Mouse (Mus musculus) naive thymus-derived CD4-positive, alpha-beta T cell, adult 2 months (primary cell): ENCODE results near the gene Vps13d.
A peak's percentile ranks its signal among the peaks of the same experiment; 100 is the strongest.

Experiments used
- DNase-seq: peaks from one replicate; pipeline ENCODE4 v3.0.0-alpha.2; 2011; ENCODE audit warnings: low read depth

Gene Vps13d

DNA sequence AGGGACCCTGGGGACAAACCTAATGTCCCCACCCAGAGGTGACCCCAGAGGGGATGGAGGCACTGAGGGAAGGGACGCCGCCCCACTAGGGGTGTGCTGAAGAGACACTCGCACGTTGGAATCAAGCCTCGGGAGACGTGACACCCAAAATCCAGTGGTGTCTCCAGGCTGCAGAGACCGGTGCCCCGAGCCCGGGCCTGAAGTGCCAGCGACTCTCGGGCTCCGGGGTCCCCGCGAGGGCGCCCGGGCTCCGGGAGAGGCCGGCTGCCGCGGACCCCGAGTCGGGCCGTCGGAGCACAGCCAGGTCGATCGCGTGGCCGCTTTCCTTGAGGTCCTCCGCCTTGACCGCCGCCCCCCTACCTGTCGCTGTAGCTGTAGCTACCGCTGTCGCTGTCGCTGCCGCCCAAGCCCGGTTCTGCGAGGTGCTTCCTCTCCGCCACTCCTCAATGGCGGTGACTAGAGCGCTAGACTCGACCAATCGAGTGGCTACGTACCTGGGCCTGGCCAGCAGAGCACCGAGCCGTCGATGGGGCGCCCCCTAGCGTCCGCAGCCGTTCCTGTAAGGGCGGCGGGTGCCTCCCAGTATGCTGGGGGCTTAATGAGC, at the start of gene Vps13d:
Vps13d (minus strand) TSS at position 447 of the 604 bp plus-strand sequence.
- DNase-seq = peak; percentile 96

DNA sequence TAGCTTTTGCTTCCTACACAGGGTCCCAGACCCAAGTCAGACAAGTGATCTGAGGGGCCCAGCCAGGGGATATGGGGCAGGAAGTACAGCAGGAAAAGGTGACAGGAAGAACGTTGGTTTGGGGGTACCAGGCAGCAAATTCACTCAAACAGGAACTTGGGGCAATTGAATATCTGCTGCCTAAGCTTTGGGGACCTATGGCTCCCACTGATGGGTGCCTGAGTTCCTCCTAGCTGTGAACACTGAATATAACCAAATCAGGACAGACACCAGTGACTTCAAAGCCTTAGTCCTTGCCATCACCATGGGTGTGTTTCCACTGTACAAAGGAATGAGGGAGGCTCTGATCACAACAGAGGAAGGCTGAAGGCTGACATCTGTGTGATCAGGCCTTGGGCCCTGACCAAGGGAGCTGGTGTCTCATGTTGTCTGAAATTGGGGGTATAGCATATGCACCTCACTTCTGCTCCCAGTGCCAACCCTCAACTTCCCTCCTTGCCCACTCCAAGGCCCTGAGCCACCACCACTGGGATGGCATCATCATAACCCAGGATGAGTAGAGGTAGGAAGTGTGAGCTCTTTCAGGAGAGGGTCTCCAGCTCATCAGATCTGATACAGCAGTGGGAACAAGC, 48.0 kb upstream of the Vps13d start:
- DNase-seq = peak; percentile 46

DNA sequence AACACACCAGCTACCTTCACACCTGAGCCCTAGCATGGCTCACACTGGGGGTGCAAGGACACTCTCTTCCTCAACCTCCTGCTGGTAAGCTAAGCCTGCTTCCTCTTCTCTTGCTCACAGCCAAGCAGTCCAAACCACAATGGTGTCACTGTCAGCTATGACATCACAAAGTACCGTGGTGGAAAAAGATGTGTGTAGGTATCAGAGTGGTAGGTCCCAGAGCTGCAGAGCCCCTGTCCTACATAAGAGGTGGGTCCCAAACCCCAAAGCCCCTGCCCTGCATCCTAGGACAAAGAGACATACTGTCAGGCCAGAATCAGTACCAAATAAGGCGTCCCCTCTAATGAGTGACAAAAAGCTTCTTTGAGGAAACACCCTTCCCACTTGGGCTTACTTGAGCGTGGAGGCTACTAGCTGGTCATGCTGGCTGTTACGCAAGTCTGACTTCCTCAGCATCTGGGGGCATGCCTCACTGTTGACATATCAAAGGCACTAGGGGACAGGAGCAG, 46.0 kb upstream of the Vps13d start:
- peak; percentile 86 for DNase-seq

DNA sequence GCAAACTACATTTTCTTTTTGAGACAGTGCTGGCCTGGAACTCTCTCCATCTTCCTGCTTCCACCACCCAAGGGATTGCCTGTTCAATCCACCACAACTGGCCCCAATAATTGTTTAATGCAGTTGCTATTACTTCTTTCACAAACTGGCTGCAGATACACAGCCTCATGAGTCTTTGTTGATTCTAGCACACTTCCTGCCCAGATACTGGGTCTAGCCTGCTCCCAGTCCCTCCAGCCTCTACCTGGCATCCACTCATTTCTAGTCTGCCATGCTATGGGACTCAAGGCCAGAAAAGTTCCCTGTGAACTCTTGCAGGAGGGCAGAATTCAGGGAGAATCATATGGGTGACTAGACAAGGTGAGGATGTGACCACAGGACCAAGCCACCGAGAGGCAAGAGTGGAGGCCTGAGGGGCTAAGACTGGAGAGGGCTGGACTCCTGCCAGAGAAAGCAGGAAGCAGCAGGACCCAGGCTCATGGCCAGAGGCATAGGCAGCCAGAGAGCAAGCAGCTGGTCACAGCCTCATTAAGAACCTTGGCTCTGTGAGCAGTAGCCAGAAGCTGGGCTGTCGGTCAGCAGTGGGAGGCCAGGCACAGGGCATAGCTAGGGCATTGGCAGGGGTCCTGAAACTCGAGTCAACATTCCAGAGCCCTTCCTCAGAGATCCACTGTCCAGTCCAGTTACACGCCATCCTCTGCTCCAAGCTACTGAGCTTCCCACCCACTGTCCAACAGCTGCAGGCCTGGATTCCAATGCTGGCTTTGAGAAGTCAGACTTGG, 44.4 kb upstream of the Vps13d start:
- no peak for DNase-seq

DNA sequence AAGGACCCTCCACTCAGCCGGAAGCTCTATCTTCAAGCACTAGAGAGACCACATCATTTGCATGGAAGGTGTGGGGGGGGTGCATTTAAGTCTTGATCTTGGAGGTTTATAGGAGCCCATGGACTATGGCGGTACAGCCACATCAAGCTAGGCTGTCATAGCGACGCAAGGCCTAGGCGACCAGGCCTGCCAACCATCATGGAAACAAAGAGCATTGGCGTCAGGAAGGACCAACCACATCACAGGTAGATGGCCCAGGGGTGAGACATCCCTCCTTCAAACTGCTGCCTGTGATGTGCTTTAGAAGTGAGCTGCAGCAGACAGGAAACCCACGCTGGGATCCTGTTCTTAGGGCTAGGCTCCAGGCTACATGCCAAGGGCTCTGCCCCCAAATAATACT, 41.2 kb upstream of the Vps13d start:
- DNase-seq = peak; percentile 92

DNA sequence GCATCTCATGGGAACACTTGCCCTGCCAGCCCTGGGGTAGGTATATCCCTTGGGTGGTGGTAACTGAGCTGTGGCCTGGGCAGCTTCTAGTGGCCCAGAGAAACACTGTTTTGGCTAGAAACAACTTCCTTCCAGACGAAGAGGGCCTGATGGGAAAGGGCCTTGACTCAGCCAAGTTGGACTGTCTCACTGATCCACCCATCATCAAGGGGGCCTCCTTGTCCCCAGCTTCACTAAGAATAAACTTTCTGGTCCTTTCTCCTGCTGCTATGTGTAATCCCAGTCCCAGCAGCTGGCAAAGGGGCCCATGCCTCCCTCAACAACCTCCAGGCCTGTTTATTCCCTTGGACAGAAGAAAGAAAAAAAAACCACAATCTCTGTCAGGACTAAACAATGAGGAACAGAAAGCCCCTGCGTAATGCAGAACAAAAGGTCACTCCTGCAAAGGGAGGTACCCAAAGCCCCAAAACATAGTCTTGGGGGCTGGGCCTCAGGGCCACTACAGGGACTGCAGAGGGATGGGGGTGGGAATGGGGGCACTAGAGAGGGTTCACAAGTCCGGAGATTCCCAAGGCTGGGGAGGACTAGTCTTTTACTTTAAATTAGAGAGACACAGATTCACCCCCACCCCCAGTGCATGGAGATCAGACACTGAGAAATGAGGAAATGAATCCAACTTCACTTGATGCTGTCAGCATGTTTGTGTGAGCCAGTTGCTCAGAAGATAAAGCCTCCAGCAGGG, 38.9 kb upstream of the Vps13d start:
- DNase-seq = no peak

DNA sequence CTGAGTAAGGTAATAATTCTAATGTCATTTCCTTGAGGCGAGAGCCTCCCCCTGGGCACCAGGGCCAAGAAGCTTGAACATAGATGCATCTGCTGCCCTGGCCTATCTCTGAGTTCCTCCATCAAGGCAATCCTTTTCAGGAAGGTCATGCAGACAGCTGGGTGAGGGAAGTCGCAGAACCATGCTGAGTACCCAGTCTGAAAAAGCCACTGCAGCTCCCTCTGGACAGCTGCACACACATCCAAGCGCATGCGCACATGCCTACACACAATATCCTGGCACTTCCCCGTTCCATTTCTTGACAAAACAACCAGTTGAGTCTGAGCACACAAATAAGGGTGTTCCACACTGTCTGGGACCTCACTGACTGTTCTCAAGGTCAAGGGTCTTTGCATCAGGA, 36.9 kb upstream of the Vps13d start:
- no peak for DNase-seq

DNA sequence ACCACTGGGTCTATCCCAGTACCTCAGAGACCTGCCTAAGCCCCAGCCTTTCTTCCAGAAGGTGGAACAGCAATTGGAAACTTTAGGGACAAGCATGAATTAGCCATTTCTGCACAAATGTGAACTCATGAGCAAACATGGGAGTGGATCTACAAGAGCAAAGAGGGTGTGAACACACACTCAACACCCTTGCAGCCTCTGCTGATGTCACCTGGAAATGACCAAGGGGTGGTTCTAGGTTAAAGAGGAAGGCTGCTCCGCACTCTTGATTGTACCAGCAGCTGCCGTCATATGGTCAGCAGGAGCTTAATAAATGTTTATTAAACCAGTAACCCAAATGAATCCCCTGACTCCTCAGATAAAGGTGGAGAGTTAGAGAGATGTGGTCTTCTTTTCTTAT, 35.8 kb upstream of the Vps13d start:
- no peak for DNase-seq

DNA sequence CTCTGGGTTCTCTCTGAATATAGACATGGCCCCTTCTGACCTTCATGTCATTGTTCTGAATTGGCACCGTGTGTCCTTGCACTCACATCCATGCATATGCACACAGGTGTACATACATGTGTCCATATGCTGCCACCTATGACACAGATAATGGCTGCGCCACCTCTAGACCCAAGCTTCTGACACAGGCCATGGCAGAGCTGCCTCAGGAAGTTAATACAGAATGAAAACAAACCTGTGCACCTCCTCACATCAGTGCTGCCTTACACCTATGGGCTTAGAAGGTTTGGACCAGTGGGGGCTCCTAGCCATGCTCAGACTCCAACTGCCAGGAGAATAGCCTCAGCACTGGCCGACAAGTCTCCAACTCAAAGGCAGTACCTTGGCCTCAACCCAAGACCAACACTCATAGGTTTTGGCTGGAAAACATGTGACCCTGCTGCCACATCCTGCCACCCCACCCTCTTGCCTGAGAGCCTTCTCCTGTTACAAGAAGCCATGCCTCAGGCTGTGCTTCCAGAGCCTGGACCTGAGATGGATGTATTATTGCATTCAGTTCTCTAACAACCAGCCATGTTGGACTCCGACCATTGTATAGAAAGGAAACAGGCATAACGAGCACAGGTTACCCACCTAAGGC, 34.8 kb upstream of the Vps13d start:
- DNase-seq = peak; percentile 59

DNA sequence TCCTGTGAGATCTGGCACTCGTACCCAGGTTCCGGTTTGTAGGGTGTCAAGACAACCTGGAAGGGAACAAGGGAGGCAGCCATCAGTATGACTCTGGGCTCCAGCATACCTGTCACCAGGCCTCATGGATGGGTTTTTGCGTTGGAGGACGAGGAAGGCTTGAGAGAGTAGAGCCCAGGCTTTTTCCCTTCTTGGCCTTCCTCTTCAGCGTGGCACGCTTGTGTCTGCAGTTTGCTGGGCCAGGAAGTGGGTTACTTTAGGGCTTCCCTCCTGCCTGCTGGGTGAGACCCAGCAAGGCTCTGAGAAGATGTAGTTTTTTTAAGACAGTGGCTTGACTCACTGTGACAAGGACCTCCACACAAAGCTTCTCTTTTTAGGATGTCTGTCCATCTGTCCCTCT, 34.2 kb upstream of the Vps13d start:
- DNase-seq = peak; percentile 74

DNA sequence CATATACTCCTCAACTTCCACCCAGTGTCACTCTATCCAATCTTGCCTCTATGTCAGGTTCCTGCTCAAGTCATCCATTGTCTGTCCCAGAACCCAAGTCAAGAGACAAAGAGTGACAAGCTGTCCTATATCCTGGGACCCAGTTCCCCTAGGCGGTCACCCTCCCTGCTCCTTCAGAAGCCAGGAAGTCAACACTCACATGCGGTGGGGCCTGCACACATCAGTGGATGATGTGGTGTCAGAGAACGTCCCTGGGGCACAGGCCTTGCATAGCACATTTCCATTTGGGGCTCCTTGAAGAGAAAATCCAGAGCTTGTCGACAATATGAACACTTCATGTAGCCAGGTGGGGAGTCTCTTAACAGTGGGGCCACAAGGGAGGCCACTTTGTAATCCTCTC, 29.8 kb upstream of the Vps13d start:
- DNase-seq = peak; percentile 48

DNA sequence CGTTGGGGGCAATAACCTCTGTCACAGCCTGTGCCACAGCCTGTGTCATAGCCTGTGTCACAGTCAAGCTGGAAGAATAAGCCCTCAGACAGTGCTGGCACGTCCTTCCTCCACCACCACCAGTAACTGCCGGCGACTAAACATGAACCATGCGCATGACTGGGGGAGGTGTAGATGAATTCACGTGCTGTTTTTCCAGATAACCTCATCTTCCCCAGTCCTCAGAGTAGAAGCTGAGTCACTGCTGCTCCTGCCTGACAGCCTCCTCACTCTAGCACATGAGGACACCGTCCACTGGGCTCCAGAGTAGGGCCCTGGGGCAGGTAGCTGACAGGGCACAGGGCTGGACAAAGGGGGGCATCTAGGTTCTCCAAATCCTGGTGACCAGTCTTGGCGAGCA, 27.3 kb upstream of the Vps13d start:
- peak; percentile 43 for DNase-seq

DNA sequence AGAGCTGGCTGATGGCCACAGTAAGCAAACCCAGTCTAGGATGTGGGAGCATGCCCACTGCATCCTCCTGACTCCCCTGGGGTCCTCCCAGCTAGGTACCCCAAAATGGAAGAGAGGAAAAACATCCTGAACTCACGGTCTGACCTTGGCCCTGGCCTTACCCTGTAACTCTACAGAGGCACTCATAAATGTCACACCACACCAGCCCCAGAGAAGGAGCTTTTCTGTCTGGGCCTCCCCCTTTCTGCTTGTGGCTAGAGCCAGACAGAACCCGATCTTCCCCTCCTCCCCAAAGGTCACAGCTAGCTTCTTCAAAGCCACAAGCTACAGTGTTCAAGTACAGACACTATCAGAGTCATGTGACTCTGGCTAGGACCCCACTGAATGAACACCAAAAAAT, 26.6 kb upstream of the Vps13d start:
- DNase-seq = peak; percentile 49

DNA sequence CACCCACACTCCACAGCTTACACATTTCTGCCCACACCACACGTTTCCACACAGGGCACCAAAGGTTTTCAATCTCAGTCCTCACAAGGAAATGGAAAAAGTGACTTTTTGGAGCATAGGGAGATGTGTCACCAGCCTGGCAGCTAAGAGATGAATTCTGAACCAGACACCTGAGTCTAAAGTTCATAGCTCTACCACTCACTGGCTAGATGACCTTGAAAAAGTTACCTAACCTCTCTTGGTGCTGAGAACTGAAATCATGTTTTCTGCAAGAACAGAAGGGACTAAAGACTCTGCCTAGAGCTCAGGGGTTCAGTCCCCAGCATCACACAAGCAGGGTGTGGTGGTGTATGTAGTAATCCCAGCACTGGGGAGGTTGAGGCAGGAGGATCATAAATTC, 25.2 kb upstream of the Vps13d start:
- no peak for DNase-seq

DNA sequence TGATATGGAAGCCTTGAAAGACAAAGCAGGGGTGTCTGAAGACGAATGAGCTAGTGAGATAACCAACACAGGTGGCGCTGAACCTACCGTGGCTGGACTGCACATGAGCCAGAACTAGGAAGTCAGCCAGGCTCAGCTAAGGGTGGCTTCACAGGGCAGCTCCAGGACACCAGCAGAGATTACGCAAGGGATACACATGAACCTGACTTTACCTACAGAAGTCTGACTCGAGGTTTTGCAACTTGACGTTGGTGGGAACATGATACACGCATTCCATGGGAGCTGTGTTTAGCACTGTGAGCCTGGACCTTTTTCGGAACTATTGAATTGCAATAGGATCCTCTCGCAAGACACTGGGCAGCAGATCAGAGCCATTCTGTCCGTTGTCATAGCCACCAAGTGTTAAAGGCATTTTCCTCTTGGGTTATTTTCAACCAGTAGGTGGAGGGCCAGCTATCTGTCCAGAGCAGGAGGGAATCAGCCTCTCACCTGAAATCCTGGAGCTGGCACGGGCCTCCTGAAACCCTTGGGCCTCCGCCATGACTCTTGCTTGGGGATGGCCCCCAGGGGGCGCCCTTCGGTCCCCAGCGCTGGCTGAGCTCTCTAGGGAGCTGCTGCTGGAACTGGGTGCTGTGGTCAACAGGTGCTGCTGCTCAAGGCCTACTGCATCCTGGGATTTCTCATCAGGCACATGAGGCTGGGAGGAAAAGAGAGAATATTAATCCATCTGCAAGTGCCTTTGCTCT, 24.6 kb upstream of the Vps13d start:
- peak; percentile 72 for DNase-seq

DNA sequence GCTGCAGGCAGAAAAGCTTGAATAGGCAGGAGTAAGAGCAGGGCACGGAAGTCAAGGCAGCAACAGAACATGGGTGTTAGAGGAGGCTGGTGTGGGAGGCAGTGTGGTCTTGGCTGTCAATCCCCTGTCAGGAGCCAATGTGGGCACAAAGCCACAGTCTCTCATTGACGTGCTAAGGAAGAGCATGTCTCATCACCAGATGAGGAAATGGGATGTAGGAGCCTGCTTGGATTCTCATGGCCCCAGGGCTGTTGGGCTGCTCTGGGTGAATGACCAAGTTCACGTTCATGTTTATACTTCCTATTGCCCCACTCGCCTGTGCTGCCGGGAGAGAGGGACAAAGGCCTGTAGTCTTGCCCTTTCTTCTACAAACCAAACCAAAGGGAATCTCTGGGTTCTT, 23.0 kb upstream of the Vps13d start:
- DNase-seq = no peak

DNA sequence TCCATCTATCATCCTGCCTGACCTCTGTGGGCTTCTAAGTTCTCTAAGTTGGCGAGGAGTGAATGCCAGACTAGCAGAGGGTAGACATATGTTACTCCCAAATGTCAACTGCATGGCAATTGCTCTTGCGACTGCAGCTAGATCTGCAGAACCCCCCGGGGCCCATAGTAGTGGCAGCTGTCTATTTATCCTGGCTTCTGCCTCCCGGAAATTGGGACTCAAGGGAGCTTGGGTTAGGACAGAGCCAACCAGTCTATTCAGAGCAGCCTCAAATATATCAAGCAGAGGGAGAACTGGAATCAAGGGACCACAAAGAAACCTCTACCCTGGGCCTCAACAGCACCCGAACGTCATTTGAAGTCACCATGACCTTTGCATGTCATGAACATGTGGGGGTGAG, 22.2 kb upstream of the Vps13d start:
- DNase-seq = no peak

DNA sequence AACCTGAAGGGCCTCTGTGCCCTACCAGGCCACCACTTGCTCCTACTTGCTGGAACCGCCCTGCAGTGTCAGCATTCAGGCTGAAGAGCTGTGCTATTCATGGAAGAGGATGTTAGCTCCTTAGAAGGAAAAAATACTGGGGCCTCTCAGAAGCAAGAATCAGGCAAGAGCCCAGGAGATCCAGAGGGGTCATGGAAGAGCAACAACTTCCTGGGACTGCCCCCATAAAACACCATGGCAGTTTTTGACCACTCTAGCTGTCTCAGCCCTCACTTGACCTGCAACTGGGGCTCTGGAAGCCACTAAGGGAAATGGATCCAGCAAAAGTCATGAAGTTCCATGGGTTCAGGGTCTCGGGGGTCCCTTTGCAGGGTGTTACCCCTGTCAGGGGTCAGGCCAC, 20.6 kb upstream of the Vps13d start:
- no peak for DNase-seq

DNA sequence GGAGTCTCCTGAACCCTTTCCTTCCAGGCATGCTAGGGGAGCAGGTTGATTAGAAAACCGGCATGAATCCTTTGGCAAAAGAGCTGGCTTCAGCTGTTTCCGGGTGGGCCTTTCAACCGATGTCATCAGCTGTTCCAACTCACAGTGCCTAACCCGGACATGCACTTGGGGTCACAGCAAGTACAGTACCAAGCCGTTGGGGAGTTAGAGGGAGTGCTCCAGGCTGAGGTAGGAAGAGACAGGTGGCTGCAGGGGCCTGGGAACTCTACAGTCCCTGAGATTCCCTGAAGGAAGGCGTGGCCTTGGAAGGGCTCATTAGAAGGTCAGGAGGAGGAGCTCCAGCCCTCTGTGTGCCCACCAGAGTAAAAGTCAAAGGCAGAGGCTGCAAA, 20.0 kb upstream of the Vps13d start:
- DNase-seq = no peak

DNA sequence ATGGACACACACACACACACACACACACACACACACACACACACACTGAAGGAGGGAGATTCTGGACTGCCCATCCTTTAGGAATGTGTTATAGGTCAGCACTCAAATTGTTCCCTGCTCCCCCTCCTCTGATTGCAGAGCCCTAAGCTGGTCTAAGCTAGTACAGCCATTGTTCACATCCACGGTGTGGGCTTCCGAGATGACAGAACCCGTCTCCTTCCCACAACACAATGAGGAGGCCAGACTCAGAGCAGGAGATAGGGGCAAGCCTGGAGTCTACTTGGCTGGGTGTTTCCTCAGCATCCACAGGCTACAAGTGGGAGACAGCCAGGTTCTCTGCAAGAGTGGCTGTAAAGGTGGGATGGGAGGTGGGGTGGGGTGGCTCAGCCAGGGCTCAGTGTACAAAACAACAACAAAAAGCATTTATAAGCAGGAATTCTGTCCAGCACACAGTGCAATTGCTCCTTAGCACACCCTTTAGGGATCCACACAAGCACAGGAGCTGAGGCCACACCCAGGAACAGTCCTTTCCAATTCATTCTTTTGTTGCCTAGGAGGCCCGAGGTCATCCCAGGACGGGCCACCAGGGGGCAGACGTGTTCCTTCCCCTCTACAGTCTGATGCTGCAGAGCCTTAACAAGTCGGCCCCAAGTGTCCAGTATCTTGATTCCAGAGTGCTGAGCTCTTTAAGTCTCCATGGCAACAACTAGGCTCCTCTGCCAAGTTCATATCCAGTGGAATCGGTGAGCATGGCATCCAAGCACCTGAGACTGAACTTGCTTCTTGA, 19.4 kb upstream of the Vps13d start:
- DNase-seq = peak; percentile 90
